Mouse (Mus musculus): ENCODE measurements around the gene Sowahd.
"Not testable (repeated sequence)": the region's sequence is repeated elsewhere in the genome, so short reads cannot be mapped to it uniquely, and the experiment has no call there.

Gene Sowahd

DNA sequence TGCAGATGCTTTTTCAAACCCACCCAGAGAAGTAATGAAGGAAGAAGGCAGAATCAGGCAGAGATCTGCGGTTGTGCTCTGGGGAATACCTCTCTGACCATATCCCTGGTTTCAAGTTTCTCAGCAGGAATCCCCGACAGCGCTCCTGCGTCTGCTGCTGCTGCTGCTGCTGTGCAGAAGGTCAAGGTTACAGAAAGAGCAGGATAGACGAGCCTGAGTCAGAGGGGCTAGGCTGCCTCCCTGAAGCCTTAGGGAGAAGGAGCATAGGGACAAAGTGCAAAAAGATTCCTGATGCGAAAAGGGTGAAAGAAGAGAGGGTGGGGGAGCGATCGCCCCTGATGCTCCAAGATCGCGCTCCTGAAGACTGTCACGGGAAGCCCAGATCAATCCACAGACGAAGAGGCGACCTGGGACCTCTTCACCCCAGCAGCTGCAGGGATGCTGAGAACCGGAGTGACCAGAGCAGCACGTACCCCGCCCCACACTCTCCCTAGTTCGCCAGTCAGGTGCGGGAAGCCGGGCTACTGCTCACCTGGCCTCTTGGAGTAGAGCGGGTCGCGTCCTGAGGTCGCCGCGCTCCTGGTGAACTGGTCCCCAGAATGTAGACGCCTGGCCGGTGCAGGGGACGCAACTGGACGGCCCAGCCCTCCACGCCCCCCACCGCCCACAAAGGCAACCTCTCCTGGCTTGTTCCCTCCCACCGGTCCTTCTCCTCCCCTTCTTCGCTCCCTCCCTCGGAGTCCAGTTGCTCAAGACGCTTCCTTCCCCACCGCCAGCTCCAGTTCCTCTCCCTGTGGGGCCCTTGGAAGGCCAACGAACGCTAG lies at the start of gene Sowahd:
Gene Sowahd, plus strand, starts transcription at position 780 of the 824 bp plus-strand sequence.
- DNase-seq (ENCODE audit: low read depth, low spot score): peak; percentile 31

DNA sequence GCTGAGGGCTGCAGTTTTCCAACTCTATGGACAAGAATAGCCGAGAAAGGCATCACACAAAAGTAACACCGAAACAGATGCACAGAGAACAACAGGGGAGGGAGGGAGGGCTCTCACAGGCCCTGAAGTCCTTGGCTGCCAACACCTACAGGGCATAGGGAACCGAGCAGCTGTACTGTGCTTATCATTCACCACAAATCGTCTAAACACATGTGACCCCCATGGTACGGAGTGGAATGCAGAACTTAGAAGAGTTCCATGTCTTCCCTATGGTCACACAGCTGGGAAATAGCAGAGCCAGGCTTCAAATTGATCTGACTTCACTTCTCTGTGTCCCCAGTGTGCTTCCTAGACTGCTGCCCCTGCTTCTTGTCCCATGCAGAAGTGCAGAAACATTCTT lies 34.8 kb upstream of the Sowahd start:
- no peak for DNase-seq (ENCODE audit: low read depth, low spot score)

DNA sequence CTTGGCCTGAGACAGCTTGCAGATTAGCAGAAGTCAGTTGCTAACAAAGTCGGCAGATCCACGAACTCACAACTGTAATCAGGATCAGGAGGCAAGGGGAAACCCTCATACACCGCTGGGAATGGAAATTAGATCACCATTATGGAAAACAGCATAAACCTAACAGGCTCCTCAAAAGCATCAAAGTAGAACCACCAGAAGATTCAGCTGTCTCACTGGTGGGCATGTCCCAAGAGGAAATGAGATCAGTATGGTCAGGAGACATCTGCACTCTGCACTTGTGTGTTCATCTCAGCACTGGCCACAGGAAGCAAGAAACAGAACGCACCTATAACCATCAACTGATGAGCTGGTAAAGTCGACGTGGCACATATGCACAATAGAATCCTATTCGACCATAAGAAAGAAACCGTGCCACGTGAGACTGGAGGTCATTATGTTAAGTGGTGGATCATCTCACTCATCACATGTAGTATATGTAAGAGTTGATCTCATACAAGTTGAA lies 30.4 kb upstream of the Sowahd start:
- DNase-seq (ENCODE audit: low read depth, low spot score): no peak

DNA sequence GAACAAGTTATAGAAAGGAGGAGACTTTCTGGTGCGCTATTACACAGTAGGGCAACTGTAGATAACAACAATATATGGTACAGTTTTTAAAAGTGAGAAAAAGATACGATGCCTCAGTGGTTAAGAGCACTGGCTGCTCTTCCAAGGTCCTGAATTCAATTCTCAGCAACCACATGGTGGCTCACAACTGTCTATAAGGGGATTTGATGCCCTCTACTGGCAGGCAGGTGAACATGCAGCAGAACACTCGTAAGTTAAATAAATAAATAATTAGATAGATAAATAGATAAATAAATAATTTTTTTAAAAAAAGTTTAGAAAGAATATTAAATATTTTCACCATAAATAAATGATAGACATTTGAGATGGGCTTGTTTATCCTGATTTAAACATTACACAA lies 29.6 kb upstream of the Sowahd start:
- peak; percentile 49 for DNase-seq (ENCODE audit: low read depth, low spot score)

DNA sequence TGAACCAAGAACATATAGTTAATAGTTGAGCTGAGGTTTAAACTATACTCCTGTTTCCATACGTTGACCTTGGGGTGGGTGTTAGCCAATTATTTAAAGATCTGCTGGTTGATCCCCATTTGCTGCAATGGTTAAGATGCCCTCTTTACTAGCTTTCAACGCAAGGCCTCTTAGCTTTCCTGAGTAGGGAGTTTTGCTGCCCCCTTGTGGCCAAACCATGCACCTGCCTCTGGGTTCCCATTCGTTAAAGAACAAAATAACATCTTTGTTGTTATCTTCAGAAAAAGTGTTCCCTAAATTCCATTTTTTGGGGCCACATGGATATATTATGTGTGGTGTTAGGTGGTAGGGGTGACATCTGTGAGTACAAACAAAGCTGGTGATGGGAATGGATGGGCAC lies 26.0 kb upstream of the Sowahd start:
- peak; percentile 54 for DNase-seq (ENCODE audit: low read depth, low spot score)

DNA sequence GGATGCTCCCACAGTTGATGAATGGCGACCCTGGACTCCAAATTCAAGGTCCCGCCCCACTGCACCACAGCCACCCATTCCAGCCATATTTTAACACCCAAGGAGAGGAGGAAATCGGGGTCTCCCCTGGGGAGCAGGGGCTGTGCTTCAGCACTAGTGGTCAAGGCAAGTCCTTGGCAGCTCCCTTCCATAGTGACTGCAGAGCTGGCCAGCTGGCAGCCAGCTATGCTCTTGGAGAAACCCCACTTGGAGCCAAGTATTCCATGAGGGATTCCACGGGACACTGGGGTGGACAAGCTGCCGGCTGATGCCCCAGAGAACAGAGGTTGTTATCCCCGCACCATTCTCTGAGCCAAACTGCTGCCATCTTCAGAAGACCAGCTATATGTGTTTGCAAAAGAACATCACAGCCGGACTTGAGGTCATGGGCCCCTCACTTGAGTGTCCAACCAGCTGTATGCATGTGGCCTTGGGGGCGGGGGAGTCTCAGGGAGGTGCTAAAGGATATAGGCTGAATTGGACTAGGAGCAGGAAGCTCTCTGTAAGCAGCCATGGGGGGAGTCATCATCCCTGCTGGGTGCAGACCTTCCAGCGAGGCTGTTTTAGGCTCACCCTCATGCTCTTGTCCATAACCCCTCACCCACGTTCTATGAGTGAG lies 24.9 kb upstream of the Sowahd start:
- no peak for DNase-seq (ENCODE audit: low read depth, low spot score)

DNA sequence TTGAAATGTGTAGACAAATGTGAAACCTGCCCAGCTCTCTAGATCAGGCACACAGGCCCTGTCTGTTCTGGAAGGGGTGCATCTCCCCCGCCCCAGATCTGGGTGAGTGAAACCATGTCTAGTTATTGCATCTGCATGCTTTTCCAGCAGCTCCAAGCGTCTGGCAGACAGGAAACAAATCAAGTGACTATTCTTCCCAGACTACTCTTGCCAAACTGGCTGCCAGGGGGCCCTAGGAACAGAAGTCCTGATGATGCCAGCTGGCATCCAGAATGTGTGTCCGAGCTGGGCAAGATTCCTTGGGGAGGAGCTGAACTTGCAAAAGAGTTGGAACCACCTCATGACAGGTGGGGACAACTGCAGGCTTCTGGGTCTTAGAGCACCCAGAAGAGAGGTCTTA lies 20.3 kb upstream of the Sowahd start:
- no peak for DNase-seq (ENCODE audit: low read depth, low spot score)

DNA sequence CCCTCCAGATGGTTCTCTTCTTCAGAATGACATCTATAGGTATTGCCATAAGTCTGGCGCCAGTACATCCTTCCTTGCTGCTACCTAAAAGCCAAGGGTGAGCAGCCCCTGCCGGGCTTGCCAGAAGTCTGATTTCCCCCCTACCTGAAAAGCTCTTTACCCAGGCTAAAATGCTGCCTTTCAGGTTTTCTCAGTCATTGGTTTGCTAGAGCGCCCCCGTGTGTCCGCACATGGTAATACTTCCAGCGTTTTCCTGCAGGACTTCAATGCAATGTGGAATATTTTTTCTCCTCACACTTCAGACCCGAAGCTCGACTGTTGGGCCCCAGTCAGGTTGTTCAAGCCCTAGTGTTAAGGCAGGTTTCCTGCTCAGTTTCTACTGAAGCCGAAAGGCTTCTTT lies 5.9 kb upstream of the Sowahd start:
- DNase-seq (ENCODE audit: low read depth, low spot score): peak; percentile 64

DNA sequence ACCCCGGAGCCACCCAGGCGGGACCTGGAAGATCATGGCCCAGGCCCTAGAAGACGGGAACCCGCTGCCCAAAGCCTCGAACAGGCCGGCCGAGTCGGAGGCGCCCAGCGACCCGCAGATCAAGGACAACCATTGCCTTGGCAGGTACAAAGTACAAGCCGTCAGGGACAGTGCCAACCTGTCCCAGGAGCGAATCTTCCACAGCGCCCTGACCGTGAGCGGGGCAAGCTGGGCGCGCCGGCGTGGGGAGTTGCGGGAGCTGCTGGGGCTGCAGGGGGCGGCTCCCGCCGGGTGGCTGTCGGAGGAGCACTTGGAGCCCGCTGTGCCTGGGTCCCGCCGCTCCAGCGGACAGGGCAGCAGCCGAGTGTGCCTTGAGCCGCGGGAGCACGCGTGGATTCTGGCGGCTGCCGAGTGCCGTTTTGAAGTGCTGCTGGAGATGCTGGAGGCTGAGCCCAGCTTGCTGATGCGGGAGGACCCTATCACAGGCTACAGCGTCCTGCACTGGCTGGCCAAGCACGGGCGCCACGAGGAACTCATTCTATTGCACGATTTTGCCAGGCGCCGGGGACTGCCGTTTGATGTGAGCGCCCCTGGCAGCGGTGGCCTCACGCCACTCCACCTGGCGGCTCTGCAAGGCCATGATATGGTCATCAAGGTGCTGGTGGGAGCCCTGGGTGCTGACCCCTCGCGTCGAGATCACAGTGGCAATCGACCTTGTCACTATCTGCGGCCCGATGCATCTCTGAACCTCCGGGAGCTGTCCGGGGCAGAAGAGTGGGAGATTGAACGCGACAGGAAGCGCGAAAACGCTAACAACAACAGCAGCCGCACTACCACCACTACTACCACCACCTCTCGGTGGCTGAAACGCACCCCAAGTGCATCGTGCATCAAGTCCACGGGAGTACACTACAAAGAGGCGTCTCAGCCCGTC lies 512 bp downstream of the Sowahd start:
- peak; percentile 22 for DNase-seq (ENCODE audit: low read depth, low spot score)

DNA sequence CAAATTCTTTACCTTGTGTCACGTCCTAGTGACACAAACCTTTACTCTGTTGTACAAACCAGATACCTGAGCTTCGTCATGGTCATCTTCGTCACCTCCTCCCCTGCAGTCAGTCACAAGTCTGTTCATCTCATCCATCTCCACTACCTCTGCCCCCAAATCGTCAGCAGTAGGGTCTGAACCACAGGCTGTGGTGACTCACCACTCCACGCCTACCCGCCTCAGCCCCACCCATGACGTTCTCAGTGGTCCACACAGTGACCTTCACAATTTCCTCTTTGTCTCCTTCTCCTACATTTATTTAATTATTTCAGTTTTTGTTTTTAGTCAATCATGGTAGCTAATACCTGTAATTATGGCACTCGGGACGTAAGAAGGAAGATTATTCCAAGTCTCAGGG lies 15.3 kb downstream of the Sowahd start:
- no peak for DNase-seq (ENCODE audit: low read depth, low spot score)

DNA sequence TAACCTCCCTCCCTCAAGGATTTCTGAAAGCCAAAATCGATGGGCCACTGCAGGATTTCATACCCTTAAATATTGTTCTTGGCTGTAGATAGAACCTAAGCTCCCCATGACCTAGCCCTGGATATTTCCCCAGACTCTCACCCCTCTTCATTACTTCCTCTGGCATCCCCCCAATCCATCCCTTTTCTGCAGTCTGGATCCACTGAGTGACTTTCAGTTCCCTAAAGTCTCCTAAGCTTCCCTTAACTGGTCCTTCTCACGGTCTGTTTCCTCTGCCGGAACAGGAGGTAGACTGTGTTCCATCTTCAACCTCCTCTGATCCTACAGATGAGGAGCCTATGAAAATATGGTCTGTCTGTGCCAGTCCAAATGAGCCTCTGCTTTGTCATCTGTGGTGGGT lies 18.7 kb downstream of the Sowahd start:
- no peak for DNase-seq (ENCODE audit: low read depth, low spot score)

DNA sequence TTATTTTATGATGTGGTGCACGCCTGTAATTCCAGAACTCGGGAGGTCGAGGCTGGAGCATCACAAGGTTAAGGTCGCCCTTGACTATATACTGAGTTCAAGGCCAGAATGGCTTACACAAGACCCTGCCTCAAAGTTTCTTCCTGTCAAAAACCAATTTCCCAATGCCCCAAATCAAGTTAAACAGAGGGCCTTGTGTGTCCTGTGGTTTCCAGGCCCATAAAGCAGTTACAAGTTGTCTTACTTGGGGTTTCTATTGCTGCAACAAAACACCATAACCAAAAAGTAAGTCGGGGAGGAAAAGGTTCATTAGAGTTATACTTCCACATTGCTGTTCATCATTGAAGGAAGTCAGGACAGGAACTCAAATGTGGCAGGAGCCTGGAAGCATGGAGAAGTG lies 20.1 kb downstream of the Sowahd start:
- DNase-seq (ENCODE audit: low read depth, low spot score): no peak

DNA sequence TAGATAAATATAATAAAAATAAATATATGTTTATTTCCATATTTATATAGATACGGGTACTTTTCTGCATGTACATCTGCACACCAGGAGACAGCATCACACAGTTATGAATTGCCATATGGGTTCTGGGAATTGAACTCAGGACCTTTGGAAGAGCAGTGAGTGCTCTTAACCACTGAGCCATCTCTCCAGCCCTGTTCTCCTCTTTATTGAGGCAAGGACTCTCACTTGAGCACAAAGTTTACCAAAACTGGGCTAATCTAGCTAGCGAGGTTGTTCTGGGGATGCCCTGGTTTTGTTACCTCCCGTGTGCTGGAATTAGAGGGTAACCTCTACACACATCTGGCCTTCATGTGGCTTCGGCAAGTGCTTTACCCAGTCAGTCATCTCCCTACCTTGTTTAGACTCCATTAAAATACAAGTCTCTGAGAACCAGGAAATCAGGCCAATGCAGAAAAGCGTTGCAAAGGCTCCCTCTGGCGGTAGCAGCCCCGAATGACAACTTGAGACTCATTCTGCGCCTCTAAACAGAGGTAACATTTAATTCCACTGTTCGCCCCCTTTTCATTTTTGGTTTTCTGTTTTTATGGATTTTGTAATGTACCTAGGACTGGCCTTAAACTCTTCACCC lies 25.7 kb downstream of the Sowahd start:
- peak; percentile 67 for DNase-seq (ENCODE audit: low read depth, low spot score)

DNA sequence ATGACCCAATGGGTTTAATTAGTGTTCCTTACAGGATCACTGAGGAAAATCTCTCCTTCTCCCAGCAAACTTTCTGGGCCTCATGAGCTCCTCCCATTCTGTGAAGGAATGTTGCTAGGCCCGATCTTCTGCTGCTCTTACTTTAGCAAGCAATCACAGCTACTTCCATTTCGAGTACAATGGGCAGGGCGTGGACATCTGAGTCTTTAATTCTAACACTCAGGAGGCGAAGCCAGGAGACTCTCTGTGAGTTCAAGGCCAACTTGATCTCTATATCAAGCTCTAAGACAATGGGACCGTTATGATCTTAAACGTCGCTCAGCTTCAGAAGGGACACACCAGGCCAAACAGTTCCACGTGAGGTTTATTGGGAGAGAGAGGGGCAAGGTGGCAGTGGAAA lies 28.0 kb downstream of the Sowahd start:
- DNase-seq (ENCODE audit: low read depth, low spot score): peak; percentile 84

DNA sequence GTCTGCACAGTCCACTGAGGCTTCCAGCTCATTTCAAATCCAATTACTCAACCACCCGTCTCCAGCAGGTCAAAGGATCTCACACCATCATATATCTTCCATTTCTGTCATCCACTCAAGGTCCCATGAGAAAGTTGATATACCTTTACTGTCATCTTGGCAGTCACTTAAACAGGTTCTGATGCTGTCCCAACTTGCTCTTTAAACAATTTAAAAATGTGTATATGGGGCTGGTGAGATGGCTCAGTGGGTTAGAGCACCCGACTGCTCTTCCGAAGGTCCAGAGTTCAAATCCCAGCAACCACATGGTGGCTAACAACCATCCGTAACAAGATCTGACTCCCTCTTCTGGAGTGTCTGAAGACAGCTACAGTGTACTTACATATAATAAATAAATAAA lies 31.7 kb downstream of the Sowahd start:
- not testable (repeated sequence) for DNase-seq (ENCODE audit: low read depth, low spot score)

DNA sequence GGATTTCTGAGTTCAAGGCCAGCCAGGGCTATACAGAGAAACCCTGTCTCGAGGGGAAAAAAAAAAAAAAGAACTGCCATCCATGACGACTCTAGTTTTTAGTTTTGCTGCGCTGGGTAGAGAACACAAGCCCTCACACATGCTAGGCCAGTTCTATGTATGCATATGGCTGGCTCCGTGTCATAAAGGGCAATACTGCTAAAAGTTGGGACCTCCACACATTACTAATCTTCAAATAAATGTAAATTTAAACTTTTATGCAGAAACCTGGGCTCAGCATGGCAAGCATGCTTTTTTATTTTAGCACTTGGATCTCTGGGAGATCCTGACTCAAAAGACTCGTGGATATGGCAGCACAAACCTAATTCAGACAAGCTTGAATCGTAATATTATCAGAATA lies 32.5 kb downstream of the Sowahd start:
- DNase-seq (ENCODE audit: low read depth, low spot score): no peak

DNA sequence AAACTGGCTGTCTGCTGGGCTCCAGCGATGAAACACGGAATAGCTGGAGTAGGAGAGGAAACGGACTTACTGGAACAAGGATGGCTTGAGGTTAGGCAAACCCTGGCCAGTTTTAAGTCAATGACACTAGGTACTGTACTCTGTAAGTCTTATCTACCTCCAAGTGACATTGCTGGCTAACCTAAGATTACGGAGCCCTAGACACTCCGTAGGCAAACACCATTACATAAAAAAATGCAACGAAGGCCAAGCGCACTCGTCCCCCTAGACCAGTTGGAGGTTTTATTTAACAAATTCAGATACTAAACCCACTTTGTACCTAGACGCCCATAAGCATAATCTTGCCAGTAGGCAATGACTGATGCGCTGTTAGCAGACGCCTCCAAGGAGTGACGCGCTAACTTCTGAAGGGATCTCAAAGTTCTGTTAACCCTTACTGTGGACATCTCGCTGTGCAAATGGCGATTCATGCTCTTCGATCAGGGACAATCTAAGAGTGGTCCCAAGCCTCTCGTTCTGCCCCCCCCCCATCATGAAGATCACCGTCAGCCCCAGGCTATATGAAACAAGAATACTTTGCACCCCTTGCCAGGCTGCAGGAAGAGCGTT lies 35.8 kb downstream of the Sowahd start:
- DNase-seq (ENCODE audit: low read depth, low spot score): no peak

DNA sequence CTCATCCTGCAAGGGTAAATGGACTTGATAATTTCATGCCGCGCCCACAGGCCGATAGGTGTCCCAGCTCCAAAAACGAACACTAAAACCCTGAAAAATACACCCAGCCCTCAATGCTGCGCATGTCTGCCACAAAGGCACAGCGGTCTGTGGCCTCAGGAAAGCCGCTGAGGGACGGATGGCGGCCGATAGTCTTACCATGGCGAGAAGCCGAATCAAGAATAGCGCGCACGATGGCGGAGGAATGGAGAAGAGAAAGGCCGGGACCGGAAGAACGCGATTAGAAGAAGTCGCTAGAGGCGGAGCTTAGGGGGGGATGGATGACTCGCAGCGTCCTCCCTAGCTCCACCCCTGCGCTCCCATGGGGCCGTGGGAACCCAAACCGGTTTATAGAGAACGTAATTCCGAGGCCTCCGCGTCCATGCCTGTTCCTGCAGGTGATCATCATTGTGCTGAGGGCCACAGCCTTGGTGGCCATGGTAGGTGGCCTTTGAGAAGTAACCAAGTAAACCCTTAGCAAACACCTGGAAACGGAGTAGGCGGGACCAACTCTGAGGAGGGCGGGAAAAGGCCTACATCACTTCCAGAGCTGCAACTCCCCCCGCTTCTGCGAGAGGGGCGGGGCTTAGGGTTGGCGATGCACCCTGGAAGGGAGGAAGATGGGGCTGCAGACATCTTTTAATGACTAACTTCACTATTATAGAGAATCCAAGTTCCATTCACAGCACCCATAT lies 36.4 kb downstream of the Sowahd start, which contains the start of gene Rpl39:
Gene Rpl39, minus strand, starts transcription at position 476 of the 734 bp plus-strand sequence.
- DNase-seq (ENCODE audit: low read depth, low spot score): peak; percentile 93

DNA sequence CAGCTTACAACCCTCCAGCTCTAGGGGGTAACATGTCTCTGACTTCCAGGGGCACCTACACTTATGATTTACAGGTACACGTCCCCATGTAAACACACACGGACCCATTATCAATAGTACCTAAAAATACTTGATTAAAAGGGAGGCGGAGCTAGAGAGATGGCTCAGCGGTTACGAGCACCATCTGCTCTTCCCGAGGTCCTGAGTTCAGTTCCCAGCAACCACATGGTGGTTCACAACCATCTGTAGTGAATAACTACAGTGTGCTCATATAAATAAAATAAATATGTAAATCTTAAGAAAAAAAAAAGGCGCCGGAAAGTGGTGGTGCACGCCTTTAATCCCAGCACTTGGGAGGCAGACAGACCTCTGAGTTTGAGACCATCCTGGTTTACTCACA lies 37.0 kb downstream of the Sowahd start:
- DNase-seq (ENCODE audit: low read depth, low spot score): no peak

DNA sequence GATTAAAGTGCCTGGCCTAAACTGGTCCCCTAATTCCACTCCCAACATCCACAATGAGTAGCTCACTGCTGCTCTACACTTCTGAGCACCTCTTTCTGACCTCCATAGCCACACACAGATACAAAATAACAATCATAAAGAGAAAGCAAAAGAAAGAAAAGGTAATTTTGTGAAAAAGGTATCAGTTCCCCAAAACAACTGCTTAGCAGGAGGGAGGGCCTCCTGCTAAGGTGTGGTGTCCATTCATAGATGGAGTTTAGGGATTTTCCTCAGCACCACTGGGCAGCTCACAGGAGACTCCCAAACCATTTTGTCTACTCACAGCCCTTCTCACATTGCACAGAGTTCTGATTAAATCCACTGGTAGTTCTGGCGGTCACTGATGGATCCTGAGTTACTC lies 40.1 kb downstream of the Sowahd start:
- DNase-seq (ENCODE audit: low read depth, low spot score): no peak

Data from ZHBTc4 (cell line).